Mouse (Mus musculus): ENCODE data around the gene Cfap61.
A peak's percentile ranks its signal among the peaks of the same experiment; 100 is the strongest.

Cfap61 gene

GRCm38 (mm10) chr2:146147801-146148200 is 213.2 kb downstream of the Cfap61 start:
- no peak for ATAC-seq (ENCODE audit: low TSS enrichment)

GRCm38 (mm10) chr2:146149206-146149974 is 214.8 kb downstream of the Cfap61 start:
- ATAC-seq (ENCODE audit: low TSS enrichment), result no peak

- ATAC-seq (ENCODE audit: low TSS enrichment), result peak; percentile 57
Measured at GRCm38 (mm10) chr2:146168017-146168803, 233.6 kb downstream of the Cfap61 start.

- ATAC-seq (ENCODE audit: low TSS enrichment), result no peak
Measured at GRCm38 (mm10) chr2:146169492-146169891, 234.9 kb downstream of the Cfap61 start.

GRCm38 (mm10) chr2:146172106-146172505 is 237.5 kb downstream of the Cfap61 start:
- ATAC-seq (ENCODE audit: low TSS enrichment), result no peak

GRCm38 (mm10) chr2:146174173-146174572 is 239.6 kb downstream of the Cfap61 start:
- peak; percentile 73; the same call in 1 of the 2 replicates for ATAC-seq (ENCODE audit: low TSS enrichment)

- ATAC-seq (ENCODE audit: low TSS enrichment), result no peak
Measured at GRCm38 (mm10) chr2:146178718-146179117, 244.1 kb downstream of the Cfap61 start.

- no peak; the same call in 1 of the 2 replicates for ATAC-seq (ENCODE audit: low TSS enrichment)
Measured at GRCm38 (mm10) chr2:146183830-146184793, 249.5 kb downstream of the Cfap61 start.

GRCm38 (mm10) chr2:146196126-146196525 is 261.5 kb downstream of the Cfap61 start:
- no peak for ATAC-seq (ENCODE audit: low TSS enrichment)

GRCm38 (mm10) chr2:146197947-146198346 is 263.4 kb downstream of the Cfap61 start:
- ATAC-seq (ENCODE audit: low TSS enrichment), result no peak

- no peak for ATAC-seq (ENCODE audit: low TSS enrichment)
Measured at GRCm38 (mm10) chr2:146210968-146211367, 276.4 kb downstream of the Cfap61 start.

GRCm38 (mm10) chr2:146214715-146215114 is 280.1 kb downstream of the Cfap61 start:
- ATAC-seq (ENCODE audit: low TSS enrichment), result peak; percentile 70

- no peak for ATAC-seq (ENCODE audit: low TSS enrichment)
Measured at GRCm38 (mm10) chr2:146216111-146217064, 281.8 kb downstream of the Cfap61 start.

GRCm38 (mm10) chr2:146217227-146217980 is 282.8 kb downstream of the Cfap61 start:
- no peak for ATAC-seq (ENCODE audit: low TSS enrichment)

- ATAC-seq (ENCODE audit: low TSS enrichment), result no peak
Measured at GRCm38 (mm10) chr2:146218161-146218691, 283.6 kb downstream of the Cfap61 start.

GRCm38 (mm10) chr2:146218881-146219535 is 284.4 kb downstream of the Cfap61 start:
- peak; percentile 20 for ATAC-seq (ENCODE audit: low TSS enrichment)

GRCm38 (mm10) chr2:146219791-146220190 is 285.2 kb downstream of the Cfap61 start:
- no peak for ATAC-seq (ENCODE audit: low TSS enrichment)

GRCm38 (mm10) chr2:146220591-146221075 is 286.0 kb downstream of the Cfap61 start:
- ATAC-seq (ENCODE audit: low TSS enrichment), result peak; percentile 15; the same call in 1 of the 2 replicates
